Mouse (Mus musculus) Muller cell, postnatal 12 days (primary cell): ENCODE measurements at regions not wholly inside any gene's neighbourhood (a gene's known extent, or its start where the extent isn't known, plus 50 kb on each side); places are given as distances from the start of the nearest gene placed in this dataset.
"Not testable (repeated sequence)": the region's sequence is repeated elsewhere in the genome, so short reads cannot be mapped to it uniquely, and the experiment has no call there.

Experiments used
- DNase-seq: peaks from one replicate; pipeline ENCODE4 v3.0.0-alpha.2; 2015; ENCODE audit errors: inconsistent ontology term

DNA sequence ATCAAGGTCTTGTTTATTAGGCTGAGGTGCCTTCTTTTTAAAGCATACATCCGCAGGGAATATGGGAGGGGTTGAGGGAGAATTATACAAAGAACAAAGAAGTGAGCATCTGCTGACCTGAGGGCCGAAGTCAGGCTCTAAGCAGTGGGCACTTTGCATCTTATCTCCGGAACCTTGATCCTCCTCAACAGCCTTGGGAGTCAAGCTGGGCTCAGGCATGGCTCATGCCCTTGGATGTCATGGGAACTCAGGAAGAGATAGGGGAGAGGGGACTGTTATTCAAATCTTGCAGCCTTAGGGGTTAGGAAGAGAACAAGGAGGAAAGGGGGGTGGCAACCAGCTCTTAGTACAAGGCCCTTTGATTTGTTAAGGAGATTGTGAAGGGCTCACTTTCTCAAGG is 248.5 kb downstream of the Gm19965 start:
- not testable (repeated sequence) for DNase-seq

DNA sequence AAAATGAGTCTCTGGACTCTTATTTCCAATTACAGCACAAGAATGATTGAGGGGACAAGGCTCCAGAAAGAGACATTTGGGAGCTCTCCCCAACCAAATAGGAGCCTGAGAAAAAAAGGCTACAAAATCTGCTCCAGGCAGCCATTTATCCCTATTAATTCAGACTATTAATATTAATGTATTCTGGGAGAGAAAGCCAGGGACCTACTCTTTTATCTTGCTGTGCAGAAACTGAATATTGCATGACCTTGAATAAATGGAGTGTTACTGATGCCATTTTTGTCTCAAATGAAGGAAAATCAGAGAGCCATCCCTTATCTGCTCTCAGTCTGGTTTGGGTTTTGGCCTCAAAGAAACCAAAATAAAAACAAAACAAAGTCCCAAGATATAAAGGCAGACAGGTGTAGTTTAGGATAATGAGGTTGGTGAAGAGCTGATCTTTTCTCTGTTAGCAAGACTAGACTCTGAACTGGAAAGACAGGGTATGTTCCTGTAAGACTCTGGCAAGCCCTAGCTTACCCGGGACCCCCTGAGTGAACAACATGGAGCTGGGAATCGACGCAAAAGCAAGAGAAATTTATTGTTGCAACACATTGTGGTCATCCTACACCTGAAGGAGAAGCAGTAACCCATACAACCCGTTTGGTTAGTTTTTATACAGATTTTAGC is 264.5 kb downstream of the Gm19965 start:
- no peak for DNase-seq

DNA sequence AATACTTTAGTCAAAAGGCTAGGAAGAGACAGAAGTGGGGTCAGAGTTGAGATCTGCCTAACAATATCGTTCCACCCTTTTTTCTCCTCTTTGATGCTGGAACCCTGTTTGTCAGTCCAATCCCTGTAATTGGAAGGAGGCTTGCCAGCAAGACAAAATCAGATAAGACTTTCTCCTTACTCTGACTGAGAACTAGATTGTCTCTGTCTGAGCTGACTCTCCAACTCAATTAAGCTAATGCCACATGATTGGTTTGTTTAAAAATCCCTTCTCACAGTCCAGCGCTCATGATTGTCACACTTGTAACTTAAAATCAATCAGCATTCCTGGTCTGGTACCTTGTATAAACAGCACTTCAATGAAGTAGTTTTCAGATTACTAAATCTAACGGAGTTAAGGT is 284.4 kb downstream of the Gm19965 start:
- DNase-seq = no peak

DNA sequence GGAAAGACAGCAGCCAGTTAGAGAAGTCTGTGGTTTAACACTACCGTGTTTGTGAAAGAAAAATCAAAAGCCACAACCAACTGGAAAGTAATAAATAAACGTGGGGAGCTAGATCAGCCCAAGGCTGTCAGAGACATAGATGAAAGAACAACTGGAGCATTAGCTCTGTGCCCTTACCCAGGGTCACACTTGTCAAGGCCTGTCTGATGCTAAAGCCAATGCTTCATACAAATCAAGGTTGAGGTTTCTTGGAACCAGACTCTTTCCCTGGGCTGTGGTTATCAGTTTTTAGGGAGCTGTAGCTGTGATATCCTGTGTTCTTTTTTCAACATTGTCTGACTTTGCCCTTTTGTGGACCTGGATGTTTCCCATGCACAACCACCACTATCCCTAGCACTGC is 308.7 kb downstream of the Gm19965 start:
- DNase-seq = no peak

DNA sequence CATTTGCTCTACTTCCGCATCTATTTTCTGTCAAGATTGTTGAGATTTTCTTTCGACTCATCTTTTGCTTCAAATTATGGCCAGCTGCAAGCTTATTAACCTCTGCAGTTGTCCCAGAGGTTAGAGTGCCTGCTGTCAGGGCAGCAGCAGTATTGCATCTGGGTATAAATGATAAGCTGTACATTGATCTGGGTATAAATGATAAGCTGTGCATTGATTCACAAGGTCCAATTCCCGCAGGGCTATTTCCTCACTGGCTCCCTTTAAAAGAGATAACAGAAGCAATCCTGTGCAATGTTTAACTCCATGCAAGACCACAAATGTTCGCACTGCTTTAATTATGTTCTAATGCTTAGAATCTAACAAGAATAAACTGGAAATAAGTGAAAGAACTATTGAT is 311.1 kb downstream of the Gm19965 start:
- DNase-seq = no peak

DNA sequence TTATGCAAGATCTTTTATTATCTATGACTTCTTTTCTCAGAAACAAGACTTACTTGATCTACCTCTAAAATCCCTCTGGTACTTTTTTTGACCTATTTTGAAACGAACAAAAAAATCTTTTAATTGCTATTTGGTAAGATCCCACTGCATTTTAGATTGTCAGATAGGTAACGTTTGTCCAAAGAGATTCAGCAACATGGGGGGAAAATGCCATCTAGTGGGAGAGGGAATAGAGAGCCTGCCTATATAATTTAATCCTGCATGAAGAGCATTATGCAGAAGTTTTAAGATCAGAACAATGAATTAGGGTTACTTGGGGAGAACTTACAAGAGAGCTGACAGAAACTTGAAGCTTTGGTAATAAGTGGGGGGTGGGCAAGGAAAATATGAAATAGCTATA is 320.2 kb downstream of the Gm19965 start:
- DNase-seq = peak; percentile 14
